Mouse (Mus musculus): Measurements from ENCODE around the gene Smtnl2. TPM values are rescaled to one million over a fixed set of nuclear protein-coding genes. Genes with fewer than 3 reads are reported as not detected.
"Not testable (repeated sequence)": the region's sequence is repeated elsewhere in the genome, so short reads cannot be mapped to it uniquely, and the experiment has no call there.

The Smtnl2 gene
- 148 and 184 TPM in 2 replicates for polyA plus RNA-seq (2016; fragmentation: Nextera tagmentation; extraction: Ambion mirVana)

DNA sequence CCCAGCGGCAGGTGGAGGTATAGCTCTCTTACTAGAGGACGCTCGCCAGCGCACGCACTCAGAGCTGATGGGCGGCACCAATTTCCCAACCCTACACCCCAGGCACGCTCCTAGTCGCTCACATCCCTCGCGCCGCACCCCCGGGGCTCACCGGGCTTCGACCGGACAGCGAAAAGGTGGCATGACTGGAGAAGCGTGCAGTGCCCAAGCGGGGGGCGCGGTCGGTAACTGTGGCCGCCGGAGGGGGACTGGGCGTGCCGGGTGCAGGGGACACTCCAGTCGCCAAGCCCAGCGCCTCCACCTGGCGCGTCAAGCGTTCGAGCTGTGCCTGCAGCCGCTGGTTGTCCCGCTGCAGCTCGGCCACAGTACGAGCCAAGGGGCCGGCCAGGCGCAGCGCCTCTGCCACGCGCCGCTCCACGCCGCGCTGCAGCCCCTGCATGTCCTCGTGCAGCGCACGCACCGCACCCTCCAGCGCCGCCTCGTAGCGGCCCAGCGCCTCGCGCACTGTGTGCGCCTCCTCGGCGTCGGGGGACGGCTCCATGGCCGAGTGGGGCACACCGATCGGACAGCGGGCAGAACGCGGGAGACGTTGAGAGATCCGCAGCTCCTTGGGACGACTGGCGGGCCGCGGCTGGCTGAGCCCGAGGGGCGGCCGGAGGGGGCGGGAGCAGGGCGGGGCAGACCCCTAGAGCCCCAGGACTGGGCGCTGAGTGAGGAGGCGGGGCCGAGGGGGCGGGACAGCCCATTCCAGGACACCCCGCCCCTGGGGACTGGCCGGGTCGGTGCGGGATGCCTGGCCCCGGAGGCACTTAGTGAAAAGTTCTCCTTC, at the start of gene Smtnl2:
Gene Smtnl2 (minus strand): TSS at position 621 of the 829 bp plus-strand sequence.
- peak within 1 kb of the TSS; percentile 93 for H3K27ac ChIP-seq
- no peaks in the 10 kb centered on the region for H3K27me3 ChIP-seq (ENCODE audit: insufficient read depth, poor library complexity, severe bottlenecking)
- H3K4me3 ChIP-seq, result peak within 1 kb of the TSS; percentile 96
- H3K4me1 ChIP-seq, result peaks cover 95% of the 10 kb centered on the region
- peak; percentile 96 for DNase-seq (ENCODE audit: low spot score)
- no peaks in the 10 kb centered on the region for H3K9me3 ChIP-seq
- WGBS, result under 1% methylated on average over 84 of the region's 86 CpGs
- no peaks in the 10 kb centered on the region for H3K36me3 ChIP-seq

GRCm38 (mm10) chr11:72458502-72458901, 47.0 kb upstream of the Smtnl2 start:
- DNase-seq (ENCODE audit: low spot score), result no peak
- WGBS, result 31% methylated on average over 3 of the region's 3 CpGs
- H3K9me3 ChIP-seq, result no peaks in the 10 kb centered on the region
- no peak overlapping the region; the same call in none of the 2 replicates for H3K4me3 ChIP-seq
- H3K27ac ChIP-seq, result peak overlapping the region; percentile 70
- no peaks in the 10 kb centered on the region for H3K27me3 ChIP-seq (ENCODE audit: insufficient read depth, poor library complexity, severe bottlenecking)
- peaks cover 52% of the 10 kb centered on the region for H3K4me1 ChIP-seq
- peaks cover 6% of the 10 kb centered on the region; the same call in 1 of the 2 replicates for H3K36me3 ChIP-seq

GRCm38 (mm10) chr11:72457995-72458496, 46.5 kb upstream of the Smtnl2 start:
- no peaks in the 10 kb centered on the region for H3K9me3 ChIP-seq
- H3K4me1 ChIP-seq, result peaks cover 52% of the 10 kb centered on the region
- DNase-seq (ENCODE audit: low spot score), result no peak
- peak overlapping the region; percentile 70 for H3K27ac ChIP-seq
- WGBS, result 32% methylated on average over 12 of the region's 12 CpGs
- H3K27me3 ChIP-seq (ENCODE audit: insufficient read depth, poor library complexity, severe bottlenecking), result no peaks in the 10 kb centered on the region
- H3K36me3 ChIP-seq, result peaks cover 6% of the 10 kb centered on the region; the same call in 1 of the 2 replicates
- H3K4me3 ChIP-seq, result no peak overlapping the region; the same call in 1 of the 2 replicates

- H3K4me1 ChIP-seq, result peaks cover 47% of the 10 kb centered on the region
- peak overlapping the region; percentile 43 for H3K27ac ChIP-seq
- H3K4me3 ChIP-seq, result no peak overlapping the region
- no peaks in the 10 kb centered on the region for H3K9me3 ChIP-seq
- WGBS, result 63% methylated on average over 5 of the region's 5 CpGs
- no peaks in the 10 kb centered on the region for H3K27me3 ChIP-seq (ENCODE audit: insufficient read depth, poor library complexity, severe bottlenecking)
- H3K36me3 ChIP-seq, result peaks cover 27% of the 10 kb centered on the region
- DNase-seq (ENCODE audit: low spot score), result no peak
Measured at GRCm38 (mm10) chr11:72455694-72456093, 44.2 kb upstream of the Smtnl2 start.

GRCm38 (mm10) chr11:72453105-72453953, 41.8 kb upstream of the Smtnl2 start:
- no peak for DNase-seq (ENCODE audit: low spot score)
- peak overlapping the region; percentile 32; the same call in 1 of the 2 replicates for H3K27ac ChIP-seq
- H3K4me3 ChIP-seq, result no peak overlapping the region
- 49% methylated on average over 15 of the region's 15 CpGs for WGBS
- H3K36me3 ChIP-seq, result peaks cover 50% of the 10 kb centered on the region
- H3K9me3 ChIP-seq, result no peaks in the 10 kb centered on the region
- H3K27me3 ChIP-seq (ENCODE audit: insufficient read depth, poor library complexity, severe bottlenecking), result no peaks in the 10 kb centered on the region
- H3K4me1 ChIP-seq, result peaks cover 29% of the 10 kb centered on the region

DNA sequence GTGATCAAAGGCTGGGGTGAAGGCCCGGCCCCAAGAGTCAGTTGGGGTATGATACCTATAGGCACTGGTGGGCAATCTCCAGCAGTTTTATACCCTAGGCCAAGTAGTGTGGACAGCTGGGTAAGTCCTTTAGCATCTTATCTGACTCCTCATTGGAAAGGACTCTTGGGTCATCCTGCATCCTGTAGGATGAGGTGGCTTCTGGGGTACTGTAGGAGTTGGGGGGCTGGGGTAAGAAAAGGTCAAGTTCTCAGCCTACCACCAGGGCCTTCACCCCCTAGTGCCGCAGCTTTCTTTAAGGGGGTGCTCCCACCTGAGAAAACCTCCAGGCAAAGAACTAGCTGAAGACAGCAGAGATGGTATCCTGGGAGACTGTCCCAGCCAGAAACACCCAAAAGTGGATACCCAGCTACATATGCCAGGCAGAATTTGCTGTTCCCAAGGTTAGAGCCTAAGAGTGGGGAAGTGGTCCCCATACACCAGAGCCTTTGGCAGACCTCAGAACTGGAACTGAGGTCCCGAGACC, 40.7 kb upstream of the Smtnl2 start:
- Histone ChIP-seq H3K4me1 (peaks cover 21% of the 10 kb centered on the region), H3K36me3 (peaks cover 61% of the 10 kb centered on the region), H3K27ac (no peak overlapping the region), H3K27me3 (ENCODE audit: insufficient read depth, poor library complexity, severe bottlenecking) (no peaks in the 10 kb centered on the region), H3K4me3 (no peak overlapping the region), H3K9me3 (no peaks in the 10 kb centered on the region)
- no peak for DNase-seq (ENCODE audit: low spot score)
- WGBS, result 85% methylated on average over 3 of the region's 3 CpGs

DNA sequence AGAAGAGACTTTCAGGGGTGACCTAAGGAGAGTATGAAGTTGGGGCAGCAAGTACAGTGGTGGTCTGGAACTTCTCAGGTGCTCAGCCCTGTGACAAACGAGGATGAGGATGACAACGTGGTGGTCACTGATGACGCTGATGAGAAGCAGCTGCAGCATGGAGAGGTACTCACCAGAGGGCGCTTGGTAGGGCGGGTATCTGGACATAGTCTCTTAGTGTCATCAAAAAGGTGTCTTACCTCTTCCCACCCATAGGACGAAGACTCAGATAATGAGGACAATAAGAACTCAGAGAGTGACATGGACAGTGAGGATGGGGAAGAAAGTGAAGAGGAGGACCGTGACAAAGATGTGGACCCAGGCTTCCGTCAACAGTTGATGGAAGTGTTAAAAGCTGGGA, 36.0 kb upstream of the Smtnl2 start:
- Histone ChIP-seq H3K36me3 (peaks cover 100% of the 10 kb centered on the region), H3K27me3 (ENCODE audit: insufficient read depth, poor library complexity, severe bottlenecking) (no peaks in the 10 kb centered on the region), H3K4me1 (peaks cover 3% of the 10 kb centered on the region), H3K9me3 (no peaks in the 10 kb centered on the region), H3K27ac (no peak overlapping the region), H3K4me3 (no peak overlapping the region)
- 77% methylated on average over 8 of the region's 8 CpGs for whole genome bisulfite sequencing
- no peak for DNase-seq (ENCODE audit: low spot score)

GRCm38 (mm10) chr11:72446311-72447105, 35.0 kb upstream of the Smtnl2 start:
- Histone ChIP-seq H3K27ac (no peak overlapping the region), H3K36me3 (peaks cover 93% of the 10 kb centered on the region), H3K4me1 (peaks cover 9% of the 10 kb centered on the region), H3K27me3 (ENCODE audit: insufficient read depth, poor library complexity, severe bottlenecking) (no peaks in the 10 kb centered on the region), H3K4me3 (no peak overlapping the region), H3K9me3 (no peaks in the 10 kb centered on the region)
- WGBS, result 91% methylated on average over 6 of the region's 6 CpGs
- no peak for DNase-seq (ENCODE audit: low spot score)

DNA sequence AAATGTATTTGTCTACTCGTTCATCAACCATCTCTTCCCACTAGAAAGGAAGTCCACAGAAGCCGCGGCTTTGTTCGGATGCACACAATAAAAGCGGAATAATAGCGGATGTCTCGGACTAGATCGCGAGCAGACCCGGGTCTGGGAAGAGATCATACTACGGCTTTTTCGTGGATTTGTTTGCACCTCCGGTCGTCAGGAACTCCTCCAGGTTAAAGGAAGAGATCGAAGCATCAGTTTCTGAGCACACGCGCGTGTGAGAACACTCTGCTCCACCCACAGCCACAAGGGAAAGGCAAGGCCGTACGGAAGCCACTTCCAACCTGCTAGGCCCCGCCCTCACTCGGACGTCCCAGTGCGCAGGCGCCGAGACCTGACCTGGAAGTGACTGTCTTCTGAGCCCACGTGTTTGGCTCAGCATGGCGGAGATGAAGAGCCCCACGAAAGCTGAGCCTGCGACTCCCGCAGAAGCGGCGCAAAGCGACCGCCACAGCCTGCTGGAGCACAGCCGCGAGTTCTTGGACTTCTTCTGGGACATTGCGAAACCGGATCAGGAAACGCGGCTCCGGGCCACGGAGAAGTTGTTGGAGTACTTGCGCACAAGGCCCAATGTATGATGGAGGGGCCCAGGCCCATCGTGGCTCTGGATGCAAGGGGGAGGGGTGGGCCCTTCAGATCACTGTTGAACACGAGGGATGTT, 29.6 kb upstream of the Smtnl2 start, which contains the start of gene Mybbp1a:
Gene Mybbp1a (plus strand): TSS at position 391 of the 700 bp plus-strand sequence.
- peak within 1 kb of the TSS; percentile 91 for H3K27ac ChIP-seq
- peak within 1 kb of the TSS; percentile 88 for H3K4me3 ChIP-seq
- H3K9me3 ChIP-seq, result no peaks in the 10 kb centered on the region
- under 1% methylated on average over 46 of the region's 46 CpGs for WGBS
- DNase-seq (ENCODE audit: low spot score), result peak; percentile 99
- H3K4me1 ChIP-seq, result peaks cover 9% of the 10 kb centered on the region
- peaks cover 39% of the 10 kb centered on the region for H3K36me3 ChIP-seq
- peaks cover 6% of the 10 kb centered on the region; the same call in 1 of the 2 replicates for H3K27me3 ChIP-seq (ENCODE audit: insufficient read depth, poor library complexity, severe bottlenecking)

GRCm38 (mm10) chr11:72440597-72440964, 29.1 kb upstream of the Smtnl2 start:
- 42% methylated on average over 6 of the region's 6 CpGs for WGBS

GRCm38 (mm10) chr11:72438411-72438810, 26.9 kb upstream of the Smtnl2 start:
- peaks cover 12% of the 10 kb centered on the region for H3K36me3 ChIP-seq

More at GRCm38 (mm10) chr11:72440597-72440964, 29.1 kb upstream of the Smtnl2 start:
- peaks cover 34% of the 10 kb centered on the region for H3K36me3 ChIP-seq
- peak overlapping the region; percentile 91 for H3K27ac ChIP-seq
- H3K4me1 ChIP-seq, result peaks cover 12% of the 10 kb centered on the region
- H3K4me3 ChIP-seq, result peak overlapping the region; percentile 88
- DNase-seq (ENCODE audit: low spot score); H3K9me3 ChIP-seq: not testable (repeated sequence)
- H3K27me3 ChIP-seq (ENCODE audit: insufficient read depth, poor library complexity, severe bottlenecking), result peaks cover 12% of the 10 kb centered on the region; the same call in 1 of the 2 replicates

More at GRCm38 (mm10) chr11:72438411-72438810, 26.9 kb upstream of the Smtnl2 start:
- H3K9me3 ChIP-seq, result no peaks in the 10 kb centered on the region
- H3K27ac ChIP-seq, result no peak overlapping the region
- WGBS, result 68% methylated on average over 4 of the region's 4 CpGs
- H3K4me3 ChIP-seq, result no peak overlapping the region
- H3K4me1 ChIP-seq, result peaks cover 15% of the 10 kb centered on the region
- DNase-seq (ENCODE audit: low spot score), result no peak
- H3K27me3 ChIP-seq (ENCODE audit: insufficient read depth, poor library complexity, severe bottlenecking), result peaks cover 12% of the 10 kb centered on the region; the same call in 1 of the 2 replicates

Measured in heart, embryonic 10.5 days (tissue).